Mouse (Mus musculus): ENCODE measurements around the gene Edem2.

Gene Edem2

DNA sequence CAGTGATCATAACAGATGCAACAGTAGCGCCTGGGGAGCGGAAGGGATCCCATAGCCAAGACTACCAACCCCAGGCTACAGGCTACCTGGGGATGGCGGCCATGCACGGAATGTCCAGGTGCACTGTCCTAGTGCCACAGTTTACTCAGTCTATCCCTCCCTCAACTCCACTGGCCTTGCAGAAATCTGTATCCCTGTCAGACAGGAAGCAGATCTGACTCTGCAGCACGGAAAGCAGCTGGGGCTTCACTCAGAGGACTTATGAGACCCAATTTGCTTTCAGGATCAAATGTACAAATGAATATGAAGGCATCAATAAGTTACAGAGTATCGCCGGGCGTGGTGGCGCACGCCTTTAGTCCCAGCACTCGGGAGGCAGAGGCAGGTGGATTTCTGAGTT is 41.5 kb downstream of the Edem2 start:
- no peak for DNase-seq (ENCODE audit: low spot score)

DNA sequence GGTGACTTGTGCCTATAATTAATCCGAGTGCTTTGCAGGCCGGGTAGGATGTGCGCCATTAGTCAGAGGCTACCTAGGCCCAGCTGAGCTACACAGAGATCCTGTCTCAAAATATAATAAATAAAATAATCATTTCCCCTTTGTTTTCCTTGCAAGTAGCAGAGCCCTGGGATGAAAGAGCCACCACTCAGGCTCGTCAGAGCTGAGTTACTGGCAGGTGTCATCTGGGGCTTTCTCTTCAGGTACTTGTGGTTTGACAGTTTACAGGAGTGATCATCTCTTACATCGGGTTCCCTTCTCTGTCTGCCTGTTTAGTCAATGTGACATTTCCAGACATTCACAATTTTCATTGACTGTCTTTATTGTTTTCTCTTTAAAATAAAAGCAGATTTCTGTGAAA is 42.7 kb downstream of the Edem2 start:
- DNase-seq (ENCODE audit: low spot score), result no peak

DNA sequence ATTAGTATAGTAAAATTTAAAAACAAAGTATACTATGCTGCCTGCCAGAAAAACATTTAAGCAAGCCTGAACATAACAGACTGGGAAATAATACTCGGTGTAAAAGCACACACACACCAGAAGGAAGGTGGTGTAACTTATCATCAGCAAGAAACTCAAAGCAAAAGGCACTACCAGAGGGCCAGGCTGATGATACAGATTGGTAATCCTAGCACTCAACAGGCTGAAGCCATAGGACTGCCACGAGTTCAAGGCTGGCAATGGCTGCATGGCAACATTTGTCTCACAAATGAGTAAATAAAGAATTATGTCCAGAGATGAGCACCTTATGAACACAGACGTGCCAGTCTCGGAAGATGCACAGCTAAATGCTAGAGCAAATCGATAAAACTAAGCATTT is 45.5 kb downstream of the Edem2 start:
- no peak for DNase-seq (ENCODE audit: low spot score)

DNA sequence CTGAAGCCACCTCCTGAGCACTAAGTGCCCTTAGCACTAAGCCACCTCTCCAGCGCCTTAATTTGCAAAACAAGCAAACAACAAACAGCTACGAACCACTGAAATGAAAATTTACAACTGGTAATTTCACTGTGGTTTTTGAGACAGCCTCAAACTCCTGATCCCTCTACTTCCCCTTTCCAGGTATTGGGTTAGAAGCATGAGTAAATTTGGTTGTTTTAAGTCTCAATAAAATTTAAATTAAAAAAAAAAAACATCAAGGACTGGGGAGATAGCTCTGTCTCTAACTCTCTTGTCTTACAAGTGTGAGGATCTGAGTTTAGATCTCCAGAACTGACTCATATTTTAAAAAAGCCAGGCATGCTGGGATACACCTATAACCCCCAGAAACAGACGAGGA is 46.1 kb downstream of the Edem2 start:
- no peak for DNase-seq (ENCODE audit: low spot score)

DNA sequence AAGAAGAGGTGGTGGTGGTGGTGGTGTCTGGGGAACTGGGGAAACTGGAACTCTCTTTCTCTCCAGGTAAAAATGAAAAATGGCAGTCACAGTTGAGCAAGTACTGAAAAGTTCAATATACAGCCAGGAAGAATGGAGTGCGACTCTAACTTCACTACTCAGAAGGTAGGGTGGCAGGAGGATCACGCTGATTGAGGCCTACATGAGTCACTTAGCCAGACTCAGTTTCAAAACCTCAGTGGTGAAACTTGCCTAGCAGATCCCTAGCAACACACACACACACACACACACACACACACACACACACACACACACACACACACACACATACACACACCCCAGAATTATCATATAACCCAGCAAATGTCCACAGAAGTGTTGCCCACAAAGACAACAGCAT is 47.4 kb downstream of the Edem2 start:
- DNase-seq (ENCODE audit: low spot score), result no peak

DNA sequence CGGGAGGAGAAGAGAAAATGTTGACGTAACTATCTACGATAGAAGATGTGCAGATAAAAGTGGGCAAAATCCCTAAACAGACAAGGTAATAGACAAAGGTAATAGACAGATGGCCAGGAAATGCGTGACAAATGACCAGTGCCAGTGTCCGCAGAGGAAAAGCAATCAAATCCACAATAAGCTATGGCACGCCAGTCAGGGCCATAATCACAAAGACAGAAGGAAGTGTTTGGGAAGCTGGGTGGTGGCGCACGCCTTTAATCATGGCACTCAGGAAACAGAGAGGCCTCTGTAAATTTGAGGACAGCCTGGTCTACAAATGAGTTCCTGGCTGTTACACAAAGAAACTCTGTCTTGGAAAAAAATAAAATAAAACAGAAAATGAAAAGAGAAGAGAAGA is 48.1 kb downstream of the Edem2 start:
- no peak for DNase-seq (ENCODE audit: low spot score)

DNA sequence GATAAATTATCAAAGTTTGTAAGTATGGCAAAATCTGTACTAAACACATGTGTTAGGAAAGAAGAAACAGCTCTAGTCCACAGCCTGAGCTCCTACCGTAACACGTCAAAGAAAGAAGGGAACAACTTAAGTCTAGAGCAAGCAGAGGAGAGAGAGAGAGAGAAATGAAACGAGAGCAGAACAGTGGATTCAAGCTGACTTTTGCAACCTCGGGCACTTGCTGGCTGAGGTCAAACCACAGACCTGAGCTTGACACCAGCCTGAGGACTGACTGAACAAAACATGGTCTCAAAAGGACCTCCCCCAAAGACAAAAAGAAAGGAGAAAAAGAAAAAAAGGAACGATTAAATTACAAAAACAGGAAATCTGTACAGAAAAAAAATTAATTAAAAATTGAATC is 48.7 kb downstream of the Edem2 start:
- DNase-seq (ENCODE audit: low spot score), result no peak

DNA sequence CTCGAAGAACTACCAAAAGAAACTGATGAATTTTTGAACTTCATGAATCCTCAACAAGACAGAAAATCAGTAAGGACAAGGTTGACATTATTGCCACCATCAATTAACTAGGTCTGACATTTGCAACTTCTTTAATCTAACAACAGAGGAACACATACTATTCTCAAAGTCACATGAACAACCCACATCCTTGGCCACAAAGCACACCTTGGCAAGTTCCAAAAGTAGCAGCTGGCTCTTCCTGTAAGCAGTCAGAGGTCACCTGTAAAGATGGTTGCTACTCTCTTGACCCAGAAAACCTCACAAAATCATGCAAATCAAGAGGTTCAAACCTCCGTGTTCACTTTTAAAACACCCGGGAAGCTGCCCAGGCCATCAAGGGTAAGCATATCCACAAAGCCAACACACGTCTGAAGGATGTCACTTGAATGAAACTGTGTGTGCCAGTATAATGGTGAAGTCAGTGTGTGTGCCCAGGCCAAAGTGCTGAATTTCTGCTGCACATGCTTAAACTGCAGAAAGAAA is 49.6 kb downstream of the Edem2 start:
- DNase-seq (ENCODE audit: low spot score), result no peak

DNA sequence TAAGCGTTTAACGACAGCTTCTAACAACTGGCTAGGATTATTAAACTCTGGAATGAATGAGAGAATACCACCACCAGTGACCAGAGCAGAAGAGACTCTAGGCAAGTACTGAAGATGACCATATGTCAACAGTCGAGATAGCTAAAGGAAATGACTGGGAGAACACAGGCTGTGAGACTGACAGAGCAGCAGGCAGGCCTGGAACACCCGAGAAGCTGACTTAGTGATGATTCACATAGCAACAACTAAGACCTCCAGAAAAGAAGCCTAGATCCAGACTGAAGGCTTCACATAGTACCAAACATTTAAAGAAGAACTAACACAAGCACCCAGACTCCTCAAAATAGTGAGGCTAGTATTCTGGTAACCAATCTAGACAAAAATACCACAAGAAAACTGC is 54.2 kb downstream of the Edem2 start:
- no peak for DNase-seq (ENCODE audit: low spot score)

DNA sequence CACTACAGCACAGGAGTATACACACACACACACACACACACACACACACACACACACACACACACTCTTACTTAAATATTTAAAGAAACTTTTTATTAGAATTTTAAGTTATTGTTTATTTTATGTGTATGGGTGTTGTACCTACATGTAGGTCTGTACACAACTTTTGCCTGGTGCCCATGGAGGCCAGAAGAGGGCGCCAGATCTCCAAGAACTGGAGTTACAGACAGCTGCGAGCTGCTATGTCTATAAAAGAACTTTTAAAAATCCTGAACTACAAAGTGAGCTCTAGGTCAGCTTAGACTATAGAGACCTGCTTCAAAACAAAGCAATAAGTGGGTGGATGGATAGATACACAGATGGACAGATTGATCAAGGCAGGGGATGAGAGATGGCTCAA is 55.7 kb downstream of the Edem2 start:
- peak; percentile 44 for DNase-seq (ENCODE audit: low spot score)

DNA sequence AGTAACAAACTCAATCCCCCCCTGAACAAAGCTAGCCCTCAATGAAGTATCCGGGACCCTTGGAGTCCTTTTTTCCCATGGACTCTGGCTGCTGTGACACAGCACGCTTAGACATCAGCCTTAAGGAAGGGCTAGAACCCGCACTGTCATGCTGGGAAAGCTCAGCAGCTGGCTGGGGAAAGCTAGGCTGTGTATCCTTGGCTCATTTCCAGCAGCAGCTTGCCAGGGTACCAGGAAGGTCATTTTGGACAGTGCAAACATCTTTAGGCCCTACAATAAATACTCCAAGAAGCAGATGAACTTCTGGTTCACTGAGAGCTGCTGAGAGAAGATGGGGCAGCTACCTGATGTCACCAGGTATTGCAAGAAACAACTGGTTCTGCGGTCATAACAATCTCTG is 58.0 kb downstream of the Edem2 start:
- peak; percentile 60 for DNase-seq (ENCODE audit: low spot score)

DNA sequence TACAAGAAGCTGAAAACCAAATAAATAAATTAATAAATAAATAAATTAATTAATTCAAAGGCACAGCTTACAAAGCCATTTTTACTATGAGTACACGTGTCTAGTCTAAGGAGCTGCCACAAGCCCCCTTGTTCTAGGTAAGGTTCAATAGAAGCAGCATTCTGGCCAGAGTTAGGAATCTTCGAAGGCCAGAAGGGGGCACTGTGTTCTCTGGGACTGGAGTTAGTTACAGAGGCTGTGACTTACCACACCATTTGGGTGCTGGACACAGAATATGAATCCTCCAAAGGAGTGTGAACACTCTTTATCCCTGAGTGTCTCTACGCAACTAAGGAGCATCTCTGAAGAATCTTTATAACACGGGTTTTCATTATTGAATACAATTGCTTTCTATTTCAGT is 60.8 kb downstream of the Edem2 start:
- DNase-seq (ENCODE audit: low spot score), result peak; percentile 43

DNA sequence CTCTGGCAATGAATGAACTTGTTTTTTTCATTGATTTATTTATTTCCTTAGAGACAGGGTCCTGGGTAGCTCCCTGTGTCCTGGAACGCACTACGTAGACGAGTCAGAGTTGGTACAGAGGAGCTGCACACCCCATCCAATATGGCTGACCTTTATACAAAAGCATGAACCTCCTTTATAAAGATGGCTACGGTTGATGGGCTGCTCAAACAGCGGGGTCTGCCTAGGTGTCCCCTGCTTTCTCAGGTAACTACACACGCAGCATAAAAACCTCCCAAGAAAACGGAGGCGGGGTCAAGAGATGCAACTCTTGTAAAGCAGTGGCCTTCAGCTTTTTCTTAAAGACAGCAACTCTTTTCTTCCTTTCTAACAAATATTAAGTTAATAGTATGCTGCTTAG is 61.4 kb downstream of the Edem2 start:
- no peak for DNase-seq (ENCODE audit: low spot score)

DNA sequence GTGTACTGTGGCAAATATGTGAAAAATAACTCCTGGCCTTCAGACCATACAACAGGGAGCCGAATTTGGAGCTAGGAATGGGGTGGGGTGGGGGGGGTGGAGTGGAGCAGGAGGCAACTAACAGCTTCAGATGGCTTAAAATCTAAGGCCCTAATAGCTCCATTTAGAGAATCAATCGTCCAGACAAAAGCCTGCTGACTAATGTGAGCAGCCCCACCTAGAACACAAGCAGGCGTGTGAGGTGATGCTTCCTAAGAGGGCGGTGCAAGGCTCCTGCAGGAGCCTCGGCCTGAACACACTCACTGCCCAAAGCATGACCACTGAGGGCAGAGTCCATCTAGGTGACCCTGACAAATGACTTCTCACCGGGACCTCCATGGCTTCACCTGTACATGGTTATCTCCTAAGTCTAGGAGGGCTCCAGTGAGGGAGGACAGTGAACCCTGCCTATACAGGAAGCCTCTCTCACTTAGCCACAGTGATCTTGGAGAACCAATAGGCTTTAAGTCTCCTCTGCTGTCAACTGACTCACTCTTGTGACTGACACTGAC is 65.3 kb downstream of the Edem2 start:
- DNase-seq (ENCODE audit: low spot score), result no peak

DNA sequence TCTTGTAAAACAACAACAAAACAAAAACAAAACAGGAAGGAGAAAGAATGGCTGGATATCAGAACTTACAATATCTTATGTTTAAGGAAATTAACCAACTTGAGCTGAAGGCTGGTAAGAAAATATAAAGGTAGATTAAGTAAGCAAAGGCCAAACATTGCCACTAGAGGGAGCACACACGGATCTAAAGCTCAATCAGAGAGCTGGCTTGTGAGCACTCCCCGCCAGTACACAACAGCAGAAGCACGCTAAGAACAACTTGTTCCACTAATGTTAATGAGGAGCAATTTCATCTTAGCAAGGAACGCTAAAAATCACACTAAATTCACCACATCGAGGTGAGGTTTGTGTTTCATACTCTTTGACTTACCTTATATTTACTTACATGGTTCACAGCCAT is 66.2 kb downstream of the Edem2 start:
- DNase-seq (ENCODE audit: low spot score), result peak; percentile 77

DNA sequence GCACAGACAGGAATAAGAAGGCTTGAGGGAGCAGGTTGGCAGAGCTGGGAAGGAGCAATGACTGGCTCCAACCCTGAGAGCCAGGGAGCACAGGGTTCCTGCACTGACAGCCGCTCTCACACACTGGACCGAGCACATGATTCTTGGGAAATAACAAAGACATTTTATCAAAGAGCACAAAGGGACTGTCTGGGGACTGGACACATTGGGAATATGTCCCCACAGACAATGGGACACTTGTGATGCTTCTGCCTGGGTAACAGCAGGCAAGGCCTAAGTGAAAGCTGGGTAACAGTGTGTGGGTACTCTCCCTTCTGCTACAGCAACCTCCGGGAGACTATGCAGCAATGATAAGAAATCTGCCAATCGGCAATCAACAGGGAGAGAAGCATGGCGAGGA is 66.9 kb downstream of the Edem2 start:
- DNase-seq (ENCODE audit: low spot score), result no peak

DNA sequence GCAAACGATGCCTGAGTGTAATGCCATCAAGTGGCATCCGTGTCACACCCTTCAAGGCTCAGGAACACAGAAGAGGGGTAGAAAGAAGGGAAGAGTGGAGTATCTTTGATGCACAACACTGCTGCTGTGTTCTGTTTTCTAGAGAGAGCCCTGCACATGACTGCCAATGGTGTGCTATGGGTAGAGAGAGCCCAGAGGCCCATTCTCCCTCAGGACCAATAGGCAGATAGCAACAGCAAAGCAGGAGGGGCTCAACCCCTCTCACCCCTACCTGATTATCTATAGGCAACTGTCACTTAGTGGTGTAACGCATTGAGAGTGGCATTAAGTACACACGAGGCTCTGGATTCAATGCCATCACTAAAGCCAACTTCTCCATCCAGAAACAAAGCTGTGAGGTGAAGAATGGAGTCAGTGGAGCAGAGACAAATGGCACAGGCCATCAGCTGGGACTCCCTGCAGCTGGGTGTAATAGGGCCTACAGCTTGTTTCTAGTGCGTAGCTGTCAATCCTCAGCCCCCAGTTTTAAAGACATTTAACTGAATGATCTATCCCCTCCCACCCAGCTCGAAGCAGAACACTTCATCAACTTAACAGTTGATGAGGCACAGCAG is 73.4 kb downstream of the Edem2 start:
- DNase-seq (ENCODE audit: low spot score), result no peak

DNA sequence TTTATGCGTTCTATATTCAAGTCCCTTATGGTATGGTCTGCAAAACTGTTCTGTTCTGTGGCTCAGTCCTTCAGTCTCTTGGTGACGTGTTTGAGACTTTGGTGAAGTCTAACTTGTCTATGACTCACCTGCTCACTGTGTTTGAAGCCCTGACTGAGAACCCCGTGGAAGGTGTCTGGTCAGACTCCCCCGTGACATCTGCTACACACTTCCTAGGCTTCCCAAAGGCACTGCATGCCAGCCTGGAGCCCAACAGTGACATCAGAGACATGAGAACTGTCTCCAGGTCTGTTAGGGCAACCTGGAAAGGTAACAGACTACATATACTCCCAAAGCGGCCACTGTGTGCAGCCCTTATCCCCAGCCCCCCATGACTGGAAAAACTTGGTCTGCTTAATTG is 76.7 kb downstream of the Edem2 start:
- DNase-seq (ENCODE audit: low spot score), result no peak

All from MN1 (cell line).